Mouse (Mus musculus) liver, embryonic 14.5 days (tissue): Measurements from ENCODE around the gene Rpl18.

Experiments used
- CTCF ChIP-seq: IDR thresholded peaks from 2 replicates; pipeline ENCODE4 v1.5.1; 2016; ENCODE audit warnings: antibody characterized with exemption, low read depth, control low read depth
- EP300 ChIP-seq: IDR thresholded peaks from 2 replicates; pipeline ENCODE4 v1.6.1; 2016; ENCODE audit warnings: antibody characterized with exemption, low read depth

DNA sequence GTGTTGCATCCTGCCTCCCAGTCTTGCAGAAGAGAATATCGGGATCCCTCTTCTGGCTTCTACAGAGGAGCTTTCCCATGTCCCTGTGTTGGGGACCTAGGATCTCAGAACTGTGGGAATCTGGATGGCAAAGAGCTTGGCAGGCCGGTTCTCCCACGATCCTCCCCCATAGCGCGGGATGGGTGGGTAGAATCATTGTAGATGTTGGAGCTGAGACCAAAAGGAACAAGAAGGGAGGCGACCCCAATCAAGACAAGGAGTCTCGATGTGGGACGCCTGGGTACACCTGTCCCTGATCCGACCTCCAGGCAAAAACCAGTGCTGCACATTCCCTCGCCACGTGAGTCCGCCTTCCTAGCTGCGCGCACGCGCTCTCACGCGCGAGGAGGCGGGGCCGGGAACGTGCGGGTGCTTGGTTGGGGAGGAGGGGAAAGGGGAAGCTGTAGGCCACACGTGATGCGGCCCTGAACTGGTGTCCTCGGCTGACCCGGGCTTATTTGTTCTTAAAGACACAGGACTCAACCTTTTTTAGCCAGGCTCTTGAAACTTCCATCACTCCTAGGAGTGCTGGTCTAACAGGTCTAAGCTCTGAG lies 7.8 kb upstream of the Rpl18 start:
- TF ChIP-seq EP300 (no peak), CTCF (no peak)
